Mouse (Mus musculus): ENCODE measurements around the gene Vmn2r84.

GRCm38 (mm10) chr10:130394232-130394631, at the start of gene Vmn2r84:
- TF ChIP-seq CTCF (IDR thresholded peaks at IDR 0.05; ENCODE audit: borderline replicate concordance, insufficient read depth, low read depth, low read length) (no peak), POLR2A (IDR thresholded peaks at IDR 0.05; ENCODE audit: borderline replicate concordance, insufficient read depth, low read length) (no peak)
